Mouse (Mus musculus) midbrain, embryonic 15.5 days (tissue): ENCODE measurements around the gene Numb. TPM values are rescaled to one million over a fixed set of nuclear protein-coding genes. Genes with fewer than 3 reads are reported as not detected.

Experiments
- ATAC-seq: fragments of 200-750 bp; cut with Nextera tagmentation; replicated peaks from 2 replicates; pipeline ENCODE4 v1.8.0; 2017; ENCODE audit warnings: moderate TSS enrichment
- H3K27ac ChIP-seq: fragments of 300-500 bp; sonication (generic); 2 replicates; pipeline ENCODE4 v1.5.1; 2015; ENCODE audit warnings: mild to moderate bottlenecking, inconsistent platforms
- H3K27me3 ChIP-seq: fragments of 300-500 bp; sonication (generic); replicated peaks from 2 replicates; pipeline ENCODE4 v1.6.1; 2015; ENCODE audit warnings: inconsistent platforms
- H3K36me3 ChIP-seq: fragments of 300-500 bp; sonication (generic); replicated peaks from 2 replicates; pipeline ENCODE4 v1.6.1; 2015; ENCODE audit warnings: inconsistent platforms
- H3K4me1 ChIP-seq: fragments of 300-500 bp; sonication (generic); 2 replicates; pipeline ENCODE4 v1.6.1; 2015; ENCODE audit warnings: inconsistent platforms
- H3K4me2 ChIP-seq: fragments of 300-500 bp; sonication (generic); 2 replicates; pipeline ENCODE4 v1.6.1; 2015; ENCODE audit warnings: inconsistent platforms, mild to moderate bottlenecking, moderate library complexity
- H3K4me3 ChIP-seq: fragments of 300-500 bp; sonication (generic); 2 replicates; pipeline ENCODE4 v1.5.1; 2015; ENCODE audit warnings: mild to moderate bottlenecking, inconsistent platforms
- H3K9ac ChIP-seq: fragments of 300-500 bp; sonication (generic); 2 replicates; pipeline ENCODE4 v1.6.1; 2015; ENCODE audit warnings: mild to moderate bottlenecking, inconsistent platforms
- H3K9me3 ChIP-seq: fragments of 300-500 bp; sonication (generic); 2 replicates; pipeline ENCODE4 v1.6.1; 2016; ENCODE audit warnings: inconsistent platforms
- WGBS: fragments of 180-500 bp; shearing (Covaris S2); methylation state at CpG from one replicate; pipeline ENCODE4 v1.1.7; 2015; ENCODE audit warnings: mixed read lengths; 5-methylcytosine and 5-hydroxymethylcytosine counted together
- polyA plus RNA-seq: library from polyadenylated mRNA; unstranded; fragments of >200 nt; fragmentation: Nextera tagmentation; extraction: Ambion mirVana; gene quantifications from 2 replicates; pipeline ENCODE4 v1.2.1, GENCODE M21; 2015

Gene Numb
- polyA plus RNA-seq, 1 experiment from 2014 or later: 17.5 TPM

DNA sequence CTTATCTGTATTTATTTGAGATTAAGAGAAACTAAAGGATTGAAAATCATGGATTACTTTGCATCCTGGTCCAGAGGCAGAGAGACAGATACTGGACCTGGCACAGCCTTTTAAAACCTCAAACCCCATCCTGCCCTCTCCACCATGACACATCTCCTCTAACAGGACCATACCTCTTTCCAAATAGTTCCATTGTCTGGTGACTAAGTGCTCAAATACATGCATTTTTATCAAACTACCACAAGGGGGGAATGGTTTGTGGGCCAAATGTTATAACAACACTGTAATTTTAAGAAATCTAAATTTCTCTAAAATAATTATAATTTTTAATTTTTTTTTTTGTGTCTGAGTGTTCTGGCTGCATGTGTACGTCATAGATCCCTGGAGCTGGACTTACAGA lies 57.2 kb downstream of the Numb start:
- Histone ChIP-seq H3K27ac (no peak overlapping the region), H3K27me3 (no peaks in the 10 kb centered on the region), H3K9ac (no peak overlapping the region), H3K36me3 (no peaks in the 10 kb centered on the region), H3K4me2 (no peak overlapping the region), H3K4me1 (no peaks in the 10 kb centered on the region), H3K9me3 (no peaks in the 10 kb centered on the region; the same call in 1 of the 2 replicates), H3K4me3 (no peak overlapping the region)
- 96% methylated on average over 1 of the region's 1 CpGs for WGBS
- no peak for ATAC-seq

GRCm38 (mm10) chr12:83861880-83862279 lies 59.9 kb downstream of the Numb start:
- WGBS: 94% methylated on average over 3 of the region's 3 CpGs
- Histone ChIP-seq H3K4me3 (no peak overlapping the region), H3K9me3 (no peaks in the 10 kb centered on the region; the same call in 1 of the 2 replicates), H3K27ac (no peak overlapping the region), H3K4me1 (no peaks in the 10 kb centered on the region), H3K27me3 (no peaks in the 10 kb centered on the region), H3K4me2 (no peak overlapping the region), H3K36me3 (no peaks in the 10 kb centered on the region), H3K9ac (no peak overlapping the region)
- ATAC-seq: no peak

- H3K4me1 ChIP-seq: no peaks in the 10 kb centered on the region
- H3K36me3 ChIP-seq: no peaks in the 10 kb centered on the region
- ATAC-seq: no peak
Observed at GRCm38 (mm10) chr12:83860688-83861087, 61.0 kb downstream of the Numb start.

GRCm38 (mm10) chr12:83858052-83858451 lies 63.7 kb downstream of the Numb start:
- H3K27ac ChIP-seq: no peak overlapping the region
- no peaks in the 10 kb centered on the region for H3K27me3 ChIP-seq
- no peak overlapping the region for H3K4me2 ChIP-seq
- H3K9ac ChIP-seq: no peak overlapping the region
- H3K36me3 ChIP-seq: no peaks in the 10 kb centered on the region
- no peak for ATAC-seq
- no peaks in the 10 kb centered on the region; the same call in 1 of the 2 replicates for H3K9me3 ChIP-seq
- H3K4me1 ChIP-seq: no peaks in the 10 kb centered on the region
- no peak overlapping the region for H3K4me3 ChIP-seq
- 93% methylated on average over 2 of the region's 2 CpGs for WGBS

More at GRCm38 (mm10) chr12:83860688-83861087, 61.0 kb downstream of the Numb start:
- no peaks in the 10 kb centered on the region for H3K27me3 ChIP-seq
- H3K9me3 ChIP-seq: no peaks in the 10 kb centered on the region; the same call in 1 of the 2 replicates
- no peak overlapping the region for H3K4me3 ChIP-seq
- no peak overlapping the region for H3K4me2 ChIP-seq
- H3K9ac ChIP-seq: no peak overlapping the region
- no peak overlapping the region for H3K27ac ChIP-seq

GRCm38 (mm10) chr12:83855211-83855610 lies 66.5 kb downstream of the Numb start:
- 94% methylated on average over 1 of the region's 1 CpGs for WGBS

DNA sequence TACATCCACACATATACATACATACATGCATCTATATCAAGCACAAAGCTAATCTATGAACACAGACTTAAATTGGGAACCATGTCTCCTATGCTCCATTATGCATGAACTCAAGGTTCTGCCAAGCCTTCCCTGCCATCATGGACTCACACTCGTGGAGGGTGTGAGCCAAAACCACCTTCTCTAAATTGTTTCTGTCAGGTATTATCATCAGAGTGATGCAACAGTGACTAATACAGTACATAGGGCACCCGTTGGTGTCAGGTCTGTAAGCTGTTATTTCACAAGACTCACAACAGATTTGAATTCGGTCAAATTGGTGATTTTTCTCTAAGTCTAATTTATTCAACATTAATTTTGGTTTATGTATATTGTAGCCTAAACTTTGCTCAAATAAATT lies 67.5 kb downstream of the Numb start:
- H3K27ac ChIP-seq: no peak overlapping the region
- 90% methylated on average over 3 of the region's 3 CpGs for WGBS
- ATAC-seq: no peak

More at GRCm38 (mm10) chr12:83855211-83855610, 66.5 kb downstream of the Numb start:
- no peak overlapping the region for H3K4me3 ChIP-seq
- no peaks in the 10 kb centered on the region; the same call in 1 of the 2 replicates for H3K9me3 ChIP-seq
- H3K4me1 ChIP-seq: no peaks in the 10 kb centered on the region
- no peaks in the 10 kb centered on the region for H3K36me3 ChIP-seq
- H3K4me2 ChIP-seq: no peak overlapping the region
- H3K27me3 ChIP-seq: no peaks in the 10 kb centered on the region
- H3K27ac ChIP-seq: no peak overlapping the region
- no peak for ATAC-seq
- no peak overlapping the region for H3K9ac ChIP-seq

DNA sequence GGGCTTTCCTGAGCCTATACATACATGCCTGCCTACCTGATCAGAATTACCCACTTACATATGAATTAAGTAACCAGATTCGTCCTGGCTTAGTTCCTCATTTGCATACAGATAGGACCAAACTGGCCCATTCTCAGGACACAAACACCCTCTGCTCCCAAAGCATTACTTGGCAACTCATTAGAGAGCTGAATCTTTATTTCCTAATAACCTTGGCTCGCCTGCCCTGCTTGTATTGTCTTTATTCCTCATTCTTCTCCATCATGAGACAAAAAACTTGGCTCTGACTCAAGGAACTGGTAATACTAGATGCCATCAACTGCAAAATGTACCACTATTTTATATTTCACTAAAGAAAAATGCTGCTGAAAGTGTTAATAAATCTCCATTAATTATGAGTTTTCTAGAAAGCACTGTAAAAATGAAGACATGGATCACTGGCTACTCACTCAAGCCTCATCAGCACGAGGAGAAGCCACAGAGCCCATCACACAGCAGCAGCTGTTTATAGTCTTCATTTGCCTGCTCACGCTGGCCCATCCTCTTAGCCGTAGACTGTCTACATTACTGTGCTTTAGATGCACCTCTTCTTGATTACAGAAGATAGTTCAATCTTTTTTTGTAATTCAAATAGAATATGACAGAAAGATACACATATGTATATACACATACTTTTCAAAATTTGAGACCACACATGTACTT lies 69.1 kb downstream of the Numb start:
- no peaks in the 10 kb centered on the region for H3K9me3 ChIP-seq
- H3K36me3 ChIP-seq: no peaks in the 10 kb centered on the region
- H3K27me3 ChIP-seq: no peaks in the 10 kb centered on the region
- ATAC-seq: no peak
- H3K9ac ChIP-seq: no peak overlapping the region
- no peak overlapping the region for H3K4me2 ChIP-seq
- no peak overlapping the region for H3K27ac ChIP-seq
- WGBS: 76% methylated on average over 5 of the region's 5 CpGs
- no peaks in the 10 kb centered on the region for H3K4me1 ChIP-seq
- no peak overlapping the region for H3K4me3 ChIP-seq

More for the DNA sequence above, 67.5 kb downstream of the Numb start:
- Histone ChIP-seq H3K4me1 (no peaks in the 10 kb centered on the region), H3K27me3 (no peaks in the 10 kb centered on the region), H3K4me2 (no peak overlapping the region), H3K36me3 (no peaks in the 10 kb centered on the region), H3K4me3 (no peak overlapping the region), H3K9ac (no peak overlapping the region), H3K9me3 (no peaks in the 10 kb centered on the region)

GRCm38 (mm10) chr12:83850334-83850733 lies 71.4 kb downstream of the Numb start:
- no peak overlapping the region for H3K4me2 ChIP-seq
- ATAC-seq: no peak
- WGBS: 84% methylated on average over 4 of the region's 4 CpGs
- no peaks in the 10 kb centered on the region for H3K36me3 ChIP-seq
- no peak overlapping the region for H3K27ac ChIP-seq
- H3K9me3 ChIP-seq: no peaks in the 10 kb centered on the region
- no peaks in the 10 kb centered on the region for H3K4me1 ChIP-seq
- H3K9ac ChIP-seq: no peak overlapping the region
- H3K4me3 ChIP-seq: no peak overlapping the region
- H3K27me3 ChIP-seq: no peaks in the 10 kb centered on the region

DNA sequence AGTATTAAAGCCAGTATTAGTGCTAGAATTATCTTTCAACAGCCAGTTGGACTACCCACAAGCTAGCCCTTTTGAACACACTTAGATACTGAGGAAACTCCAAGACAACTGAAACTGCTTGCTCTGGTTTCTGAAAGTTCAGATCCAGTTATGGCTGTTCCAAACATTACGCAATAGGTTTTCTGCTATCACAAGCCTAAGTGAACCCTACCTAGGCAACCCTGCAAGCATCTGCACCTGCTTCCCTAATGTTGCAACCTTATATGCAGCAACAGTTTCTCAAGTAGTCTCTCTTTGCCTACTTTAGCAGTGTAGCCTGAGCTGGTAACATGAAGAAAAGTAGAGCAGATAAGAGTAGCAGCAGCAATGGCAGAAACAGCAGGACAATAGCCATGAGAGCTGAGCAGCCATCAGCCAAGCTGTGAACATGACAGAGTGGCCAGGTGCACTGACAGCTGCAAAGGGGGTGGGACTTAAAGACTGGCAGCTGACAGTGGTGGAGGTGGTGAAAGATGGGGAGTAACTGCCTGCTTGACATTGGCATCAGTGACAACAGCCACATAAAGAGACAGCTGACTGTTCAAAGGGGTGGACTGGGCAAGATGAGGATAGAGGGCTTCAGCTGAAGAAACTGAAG lies 73.0 kb downstream of the Numb start:
- no peaks in the 10 kb centered on the region for H3K4me1 ChIP-seq
- no peak overlapping the region for H3K4me2 ChIP-seq
- no peak overlapping the region for H3K27ac ChIP-seq
- ATAC-seq: no peak
- no peak overlapping the region for H3K4me3 ChIP-seq
- WGBS: 100% methylated on average over 1 of the region's 1 CpGs
- H3K9me3 ChIP-seq: no peaks in the 10 kb centered on the region
- H3K27me3 ChIP-seq: no peaks in the 10 kb centered on the region
- H3K36me3 ChIP-seq: no peaks in the 10 kb centered on the region
- no peak overlapping the region for H3K9ac ChIP-seq

DNA sequence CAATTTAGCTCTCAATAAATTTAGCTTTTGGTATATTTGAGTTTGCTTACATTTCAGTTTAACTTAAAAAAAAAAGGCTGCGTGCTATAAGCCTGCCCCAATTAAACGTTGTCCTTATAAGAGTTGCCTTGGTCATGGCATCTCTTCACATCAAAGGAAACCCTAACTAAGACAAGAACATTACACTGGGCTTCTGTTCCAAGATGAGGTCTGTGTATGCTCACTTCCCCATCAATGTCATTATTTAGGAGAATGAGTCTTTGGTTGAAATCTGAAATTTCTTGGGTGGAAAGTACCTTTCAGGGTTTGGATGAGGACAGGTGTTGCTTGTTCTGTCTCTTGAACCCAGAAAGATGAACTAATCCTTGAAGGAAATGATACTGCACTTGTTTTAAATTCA lies 73.9 kb downstream of the Numb start:
- no peak for ATAC-seq

GRCm38 (mm10) chr12:83842678-83843440 lies 78.9 kb downstream of the Numb start:
- ATAC-seq: no peak
- Histone ChIP-seq H3K36me3 (peaks cover 8% of the 10 kb centered on the region; the same call in 1 of the 2 replicates), H3K4me3 (no peak overlapping the region), H3K27me3 (no peaks in the 10 kb centered on the region), H3K4me1 (no peaks in the 10 kb centered on the region), H3K9me3 (no peaks in the 10 kb centered on the region), H3K9ac (no peak overlapping the region), H3K27ac (no peak overlapping the region), H3K4me2 (no peak overlapping the region)
- WGBS: 96% methylated on average over 3 of the region's 3 CpGs

More for the DNA sequence above, 73.9 kb downstream of the Numb start:
- Histone ChIP-seq H3K27ac (no peak overlapping the region), H3K4me2 (no peak overlapping the region), H3K9ac (no peak overlapping the region), H3K9me3 (no peaks in the 10 kb centered on the region), H3K27me3 (no peaks in the 10 kb centered on the region), H3K4me3 (no peak overlapping the region), H3K36me3 (no peaks in the 10 kb centered on the region), H3K4me1 (no peaks in the 10 kb centered on the region)
- WGBS: 94% methylated on average over 2 of the region's 2 CpGs

- H3K9ac ChIP-seq: no peak overlapping the region
- WGBS: 91% methylated on average over 10 of the region's 10 CpGs
- no peak overlapping the region for H3K4me3 ChIP-seq
- H3K36me3 ChIP-seq: peaks cover 8% of the 10 kb centered on the region; the same call in 1 of the 2 replicates
- no peak for ATAC-seq
- no peaks in the 10 kb centered on the region for H3K9me3 ChIP-seq
- no peaks in the 10 kb centered on the region for H3K4me1 ChIP-seq
- no peak overlapping the region for H3K27ac ChIP-seq
- no peak overlapping the region for H3K4me2 ChIP-seq
- H3K27me3 ChIP-seq: no peaks in the 10 kb centered on the region
Observed at GRCm38 (mm10) chr12:83841409-83842190, 80.1 kb downstream of the Numb start.
